Mouse (Mus musculus) heart, postnatal 0 days (tissue): ENCODE measurements around the gene Fam193a. TPM values are rescaled to one million over a fixed set of nuclear protein-coding genes. Genes with fewer than 3 reads are reported as not detected.

ENCODE experiments used
- ATAC-seq: fragments of 200-750 bp; cut with Nextera tagmentation; 2 replicates; pipeline ENCODE4 v1.8.0; 2017; ENCODE audit warnings: low read depth, moderate number of reproducible peaks, moderate library complexity; ENCODE audit not compliant: insufficient read depth
- DNase-seq: peaks from one replicate; pipeline ENCODE4 v3.0.0-alpha.2; 2016; ENCODE audit warnings: low spot score
- H3K27ac ChIP-seq: fragments of 300-500 bp; sonication (generic); 2 replicates; pipeline ENCODE4 v1.5.1; 2014; ENCODE audit warnings: low read depth, mild to moderate bottlenecking
- H3K27me3 ChIP-seq: fragments of 300-500 bp; sonication (generic); 2 replicates; pipeline ENCODE4 v1.6.1; 2014; ENCODE audit warnings: low read length, mixed read lengths; ENCODE audit not compliant: control insufficient read depth, insufficient read depth
- H3K36me3 ChIP-seq: fragments of 300-500 bp; sonication (generic); replicated peaks from 2 replicates; pipeline ENCODE4 v1.6.1; 2014; ENCODE audit warnings: low read length, mixed read lengths; ENCODE audit not compliant: control insufficient read depth, insufficient read depth
- H3K4me1 ChIP-seq: fragments of 300-500 bp; sonication (generic); 2 replicates; pipeline ENCODE4 v1.6.1; 2014; ENCODE audit warnings: antibody characterized with exemption; ENCODE audit not compliant: control insufficient read depth, insufficient read depth
- H3K4me2 ChIP-seq: fragments of 300-500 bp; sonication (generic); 2 replicates; pipeline ENCODE4 v1.6.1; 2014; ENCODE audit warnings: low read depth, mild to moderate bottlenecking, low read length, moderate library complexity
- H3K4me3 ChIP-seq: fragments of 300-500 bp; sonication (generic); 2 replicates; pipeline ENCODE4 v1.5.1; 2014; ENCODE audit warnings: low read depth, low read length
- H3K9ac ChIP-seq: fragments of 300-500 bp; sonication (generic); replicated peaks from 2 replicates; pipeline ENCODE4 v1.6.1; 2014; ENCODE audit warnings: low read depth, low read length, mixed read lengths
- H3K9me3 ChIP-seq: fragments of 300-500 bp; sonication (generic); replicated peaks from 2 replicates; pipeline ENCODE4 v1.6.1; 2016; ENCODE audit warnings: low read length; ENCODE audit not compliant: control insufficient read depth
- CTCF ChIP-seq: IDR thresholded peaks from 2 replicates; pipeline ENCODE4 v1.5.1; 2016; ENCODE audit warnings: antibody characterized with exemption, control low read depth, low read depth
- EP300 ChIP-seq: IDR thresholded peaks from 2 replicates; pipeline ENCODE4 v1.6.1; 2016; ENCODE audit warnings: antibody characterized with exemption, low read depth
- WGBS: fragments of 180-500 bp; shearing (Covaris S2); extraction: QIAGEN DNeasy Blood & Tissue Kit; methylation state at CpG from one replicate; pipeline ENCODE4 v1.1.7; 2014; 5-methylcytosine and 5-hydroxymethylcytosine counted together
- polyA plus RNA-seq: library from polyadenylated mRNA; unstranded; fragments of >200 nt; fragmentation: Nextera tagmentation; extraction: Ambion mirVana; gene quantifications from 2 replicates; pipeline ENCODE4 v1.2.1, GENCODE M21; 2015
- total RNA-seq: library from RNA; depleted of rRNA; stranded (reverse); fragments of >200 nt; gene quantifications from 2 replicates; pipeline ENCODE4 v1.2.3, GENCODE M21; 2014; ENCODE audit warnings: low replicate concordance

The Fam193a gene
- total and polyA plus RNA-seq, 2 experiments from 2014 or later, result 5.4 to 31.0 TPM

- no peak overlapping the region for H3K4me3 ChIP-seq
- no peaks in the 10 kb centered on the region for H3K4me1 ChIP-seq
- no peak overlapping the region for H3K9ac ChIP-seq
- H3K27ac ChIP-seq, result no peak overlapping the region
- TF ChIP-seq CTCF (no peak), EP300 (no peak)
- DNase-seq, result no peak
- no peaks in the 10 kb centered on the region for H3K9me3 ChIP-seq
- 77% methylated on average over 1 of the region's 1 CpGs for WGBS
- H3K36me3 ChIP-seq, result peaks cover 67% of the 10 kb centered on the region
- H3K4me2 ChIP-seq, result no peak overlapping the region
- ATAC-seq, result no peak
- no peaks in the 10 kb centered on the region for H3K27me3 ChIP-seq
Measured at GRCm38 (mm10) chr5:34466079-34466478, 96.3 kb downstream of the Fam193a start.

- H3K27ac ChIP-seq, result no peak overlapping the region
- WGBS, result 84% methylated on average over 2 of the region's 2 CpGs
- H3K4me1 ChIP-seq, result no peaks in the 10 kb centered on the region
- peaks cover 66% of the 10 kb centered on the region for H3K36me3 ChIP-seq
- H3K4me3 ChIP-seq, result no peak overlapping the region
- no peaks in the 10 kb centered on the region for H3K9me3 ChIP-seq
- no peak for ATAC-seq
- TF ChIP-seq CTCF, result no peak
- no peak for TF ChIP-seq EP300
- DNase-seq, result no peak
- no peak overlapping the region for H3K9ac ChIP-seq
- no peaks in the 10 kb centered on the region for H3K27me3 ChIP-seq
- H3K4me2 ChIP-seq, result no peak overlapping the region
Measured at GRCm38 (mm10) chr5:34466648-34467047, 96.9 kb downstream of the Fam193a start.

- Histone ChIP-seq H3K4me1 (no peaks in the 10 kb centered on the region), H3K27me3 (no peaks in the 10 kb centered on the region), H3K36me3 (peaks cover 55% of the 10 kb centered on the region), H3K9ac (no peak overlapping the region), H3K27ac (no peak overlapping the region), H3K4me2 (no peak overlapping the region), H3K9me3 (no peaks in the 10 kb centered on the region), H3K4me3 (no peak overlapping the region)
- ATAC-seq, result no peak
- no peak for TF ChIP-seq EP300
- no peak for TF ChIP-seq CTCF
- no peak for DNase-seq
- 97% methylated on average over 2 of the region's 2 CpGs for WGBS
Measured at GRCm38 (mm10) chr5:34468039-34468775, 98.5 kb downstream of the Fam193a start.

- Histone ChIP-seq H3K4me1 (no peaks in the 10 kb centered on the region), H3K4me3 (no peak overlapping the region), H3K9me3 (peaks cover 5% of the 10 kb centered on the region; the same call in 1 of the 2 replicates), H3K9ac (no peak overlapping the region), H3K4me2 (no peak overlapping the region), H3K36me3 (peaks cover 70% of the 10 kb centered on the region), H3K27me3 (no peaks in the 10 kb centered on the region), H3K27ac (no peak overlapping the region)
- DNase-seq, result no peak
- 87% methylated on average over 3 of the region's 3 CpGs for WGBS
- TF ChIP-seq CTCF (no peak), EP300 (no peak)
- ATAC-seq, result no peak
Measured at GRCm38 (mm10) chr5:34480926-34481325, 111.2 kb downstream of the Fam193a start.

- Histone ChIP-seq H3K4me1 (0 out of 2 replicates have a peak, but pooled peaks cover 5% of the 10 kb centered on the region), H3K36me3 (peaks cover 30% of the 10 kb centered on the region), H3K9me3 (peaks cover under 1% of the 10 kb centered on the region; the same call in 1 of the 2 replicates), H3K4me3 (no peak overlapping the region), H3K4me2 (no peak overlapping the region), H3K27ac (no peak overlapping the region), H3K27me3 (no peaks in the 10 kb centered on the region), H3K9ac (no peak overlapping the region)
- no peak for DNase-seq
- ATAC-seq, result no peak
- TF ChIP-seq CTCF (no peak), EP300 (no peak)
- 85% methylated on average over 15 of the region's 15 CpGs for WGBS
Measured at GRCm38 (mm10) chr5:34485731-34486130, 116.0 kb downstream of the Fam193a start.
